Mouse (Mus musculus) colon, adult 2 months (tissue): ENCODE results near the gene Clec16a. TPM values are rescaled to one million over a fixed set of nuclear protein-coding genes. Genes with fewer than 3 reads are reported as not detected.

Source experiments
- polyA plus RNA-seq: library from polyadenylated mRNA; depleted of rRNA; stranded (reverse); fragments of >200 nt; gene quantifications from 2 replicates; pipeline ENCODE4 v1.2.3, GENCODE M21; 2012; rRNA removed

Clec16a gene
- 11.7 and 14.5 TPM in 2 replicates for polyA plus RNA-seq

DNA sequence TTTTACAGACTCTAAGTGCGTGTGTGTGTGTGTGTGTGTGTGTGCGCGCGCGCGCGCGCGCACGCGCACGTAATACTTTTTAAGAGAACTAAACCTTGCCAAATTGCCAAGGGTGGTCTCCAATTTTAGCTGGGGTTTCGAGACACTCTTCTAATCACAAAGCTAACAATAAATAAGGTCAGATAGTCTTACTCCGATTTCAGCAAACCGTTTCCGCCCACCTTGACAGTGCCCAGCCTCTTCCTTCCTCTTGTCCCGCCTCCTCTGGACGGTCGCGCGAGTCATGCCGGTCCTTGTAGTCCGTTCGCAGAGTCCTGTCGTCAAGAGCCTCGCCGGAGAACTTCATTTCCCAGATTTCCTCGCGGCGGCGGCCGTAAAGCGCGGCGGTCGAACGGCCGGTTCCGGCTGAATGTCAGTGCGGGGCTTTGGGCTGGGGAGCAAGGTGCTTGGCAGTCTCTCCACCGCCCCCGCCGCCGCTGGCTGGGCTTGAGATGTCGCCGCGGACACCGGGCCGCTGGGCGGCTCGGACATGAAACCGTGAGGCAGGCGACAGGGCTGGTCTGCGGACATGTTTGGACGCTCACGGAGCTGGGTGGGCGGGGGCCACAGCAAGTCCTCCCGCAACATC lies at the start of gene Clec16a:
Gene Clec16a (plus strand): TSS at position 345 of the 628 bp plus-strand sequence.

DNA sequence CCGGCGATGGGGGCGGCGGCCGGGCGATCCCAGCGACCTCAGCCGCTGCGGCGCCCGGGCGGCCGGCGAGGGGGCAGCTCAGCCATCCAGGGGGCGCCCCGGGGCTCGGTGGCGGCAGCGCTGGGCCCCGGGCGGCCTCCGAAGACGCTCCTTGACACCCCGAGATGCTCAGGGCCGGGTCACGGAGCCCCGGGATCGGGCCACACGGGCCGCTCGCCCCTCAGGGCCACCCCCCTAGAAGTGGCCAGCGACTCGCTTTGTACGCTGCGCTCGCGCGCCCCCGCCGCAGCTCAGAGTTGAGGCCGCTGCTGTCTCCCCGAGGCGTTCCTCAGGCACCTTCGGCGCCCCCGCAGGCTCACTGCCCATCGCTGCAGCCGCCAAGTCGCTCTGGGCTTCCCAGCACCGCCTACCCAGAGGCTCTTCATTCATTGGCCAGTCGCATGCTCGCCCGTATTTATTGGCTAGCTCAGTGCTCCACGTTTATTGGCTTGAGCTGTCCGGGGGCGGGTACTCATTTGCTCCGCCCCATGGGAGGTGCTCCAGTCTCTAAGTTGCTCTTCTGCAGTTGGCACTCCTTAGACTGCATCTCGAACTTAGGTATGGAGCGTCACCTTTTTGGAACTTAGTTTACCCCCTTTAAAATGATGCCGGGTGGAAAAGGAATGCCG lies 2.3 kb upstream of the Clec16a start, which contains the start of gene Dexi:
Gene Dexi (minus strand): TSS at position 357 of the 668 bp plus-strand sequence.

GRCm38 (mm10) chr16:10785371-10786231 lies 240.5 kb downstream of the Clec16a start, which contains the start of gene Socs1:
Socs1 (minus strand) TSS chr16:10785536.

DNA sequence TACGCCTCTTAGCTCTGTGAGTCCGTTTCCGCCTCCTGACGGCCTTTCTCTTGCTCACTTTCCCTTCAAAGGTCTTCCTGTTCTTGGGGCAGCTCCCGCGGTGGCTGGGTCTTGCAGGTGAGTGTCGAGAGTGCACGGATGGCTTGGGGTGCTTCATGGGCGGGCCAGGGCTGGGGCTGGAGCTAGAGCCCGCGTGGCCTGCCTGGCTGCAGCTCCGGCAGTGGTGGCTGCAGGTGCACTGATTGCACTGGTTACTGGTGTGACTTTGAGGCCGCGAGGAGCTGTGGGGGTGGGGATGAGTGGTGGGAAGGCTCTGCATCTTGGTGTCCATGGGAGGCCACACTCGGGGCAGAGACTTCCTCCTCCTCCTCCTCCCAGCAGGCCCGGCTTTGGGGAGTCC lies 243.1 kb downstream of the Clec16a start, which contains the start of gene Tnp2:
Gene Tnp2 (minus strand): TSS at position 390 of the 400 bp plus-strand sequence.

GRCm38 (mm10) chr16:10790702-10791101 lies 245.6 kb downstream of the Clec16a start, which contains the start of gene Prm3:
Prm3 (minus strand) TSS chr16:10790914.

Other genes with a start within 250 kb of the Clec16a start
- 31.6 and 40.2 TPM in 2 replicates for gene Emp2, start 231.4 kb upstream of the Clec16a start, polyA plus RNA-seq
- 0.34 and 0.56 TPM in 2 replicates for gene Tekt5, start 149.8 kb upstream of the Clec16a start, polyA plus RNA-seq
- 26.1 and 29.1 TPM in 2 replicates for gene Nubp1, start 133.4 kb upstream of the Clec16a start, polyA plus RNA-seq
- gene Tvp23a, start 98.0 kb upstream of the Clec16a start, polyA plus RNA-seq, result 1.8 and 2.0 TPM in 2 replicates
- gene Ciita, start 65.3 kb upstream of the Clec16a start, polyA plus RNA-seq, result 5.8 and 6.1 TPM in 2 replicates
- 69.4 and 87.4 TPM in 2 replicates for gene Dexi, start 2.3 kb upstream of the Clec16a start, polyA plus RNA-seq
- gene Socs1, start 240.2 kb downstream of the Clec16a start, polyA plus RNA-seq, result 11.1 and 12.1 TPM in 2 replicates
- gene Tnp2, start 243.3 kb downstream of the Clec16a start, polyA plus RNA-seq, result not detected in 2 replicates
- not detected in 2 replicates for gene Prm3, start 245.6 kb downstream of the Clec16a start, polyA plus RNA-seq